Mouse (Mus musculus): ENCODE data around the gene Inka2.

DNA sequence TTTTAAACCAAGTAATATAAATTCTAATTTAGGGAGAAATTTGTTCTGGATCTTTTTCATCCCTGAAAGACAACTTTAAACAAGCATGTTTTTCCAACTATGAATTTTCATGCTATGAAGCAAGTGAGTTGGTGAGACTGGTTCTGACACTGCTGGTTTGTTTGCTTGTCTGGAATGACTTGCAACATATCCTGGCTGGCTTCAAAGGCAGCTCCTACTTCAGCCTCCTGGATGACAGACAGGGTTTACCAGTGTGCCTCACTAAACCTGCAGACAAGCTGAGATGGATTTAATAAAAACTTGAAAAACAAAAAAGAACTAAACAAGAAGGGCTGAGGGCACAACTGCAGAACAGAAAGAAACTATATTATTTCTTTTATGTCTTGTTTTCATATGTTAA lies 53.7 kb downstream of the Inka2 start:
- TF ChIP-seq POLR2A (IDR thresholded peaks at IDR 0.05; ENCODE audit: insufficient read depth, low read depth, low read length): no peak
- TF ChIP-seq CTCF (IDR thresholded peaks at IDR 0.05; ENCODE audit: insufficient read depth, low read depth, low read length): no peak
